Mouse (Mus musculus) heart, embryonic 14.5 days (tissue): ENCODE data around the gene Celsr2. TPM values are rescaled to one million over a fixed set of nuclear protein-coding genes. Genes with fewer than 3 reads are reported as not detected.

ENCODE experiments used
- ATAC-seq: fragments of 200-750 bp; cut with Nextera tagmentation; 2 replicates; pipeline ENCODE4 v1.8.0; 2017; ENCODE audit warnings: low read depth, moderate TSS enrichment; ENCODE audit not compliant: insufficient number of reproducible peaks, insufficient read depth, low FRiP score
- H3K27ac ChIP-seq, 2 experiments: fragments of 200-500 bp in 1 of 2; fragments of 300-500 bp in 1 of 2; sonication (generic) in 1 of 2; replicated peaks in 1 of 2; 2 replicates each; pipeline ENCODE4 v1.5.1; 2012 to 2014; ENCODE audit warnings: low read depth in 2 of 2, low read length in 2 of 2, control low read depth in 1 of 2, mild to moderate bottlenecking in 1 of 2, mixed read lengths in 1 of 2; ENCODE audit not compliant: control insufficient read depth in 1 of 2, insufficient read depth in 1 of 2
- H3K27me3 ChIP-seq: fragments of 300-500 bp; sonication (generic); 2 replicates; pipeline ENCODE4 v1.6.1; 2014; ENCODE audit warnings: mild to moderate bottlenecking, low read length, control low read depth; ENCODE audit not compliant: control insufficient read depth, insufficient read depth
- H3K36me3 ChIP-seq: fragments of 300-500 bp; sonication (generic); 2 replicates; pipeline ENCODE4 v1.6.1; 2014; ENCODE audit warnings: mild to moderate bottlenecking, control low read depth, low read length, mixed read lengths; ENCODE audit not compliant: control insufficient read depth, insufficient read depth
- H3K4me1 ChIP-seq, 2 experiments: fragments of 200-500 bp in 1 of 2; fragments of 300-500 bp in 1 of 2; sonication (generic) in 1 of 2; 2 replicates each; pipeline ENCODE4 v1.6.1; 2012 to 2014; ENCODE audit warnings: low read length in 2 of 2, control low read depth in 1 of 2, mixed read lengths in 1 of 2; ENCODE audit not compliant: control insufficient read depth in 2 of 2, insufficient read depth in 2 of 2
- H3K4me2 ChIP-seq: fragments of 300-500 bp; sonication (generic); 2 replicates; pipeline ENCODE4 v1.6.1; 2014; ENCODE audit warnings: mild to moderate bottlenecking, low read length
- H3K4me3 ChIP-seq, 2 experiments: fragments of 200-500 bp in 1 of 2; fragments of 300-500 bp in 1 of 2; sonication (generic) in 1 of 2; 2 replicates each; pipeline ENCODE4 v1.5.1; 2012 to 2014; ENCODE audit warnings: low read length in 2 of 2, mild to moderate bottlenecking in 2 of 2, control low read depth in 1 of 2, low read depth in 1 of 2, moderate library complexity in 1 of 2; ENCODE audit not compliant: control insufficient read depth in 1 of 2, insufficient read depth in 1 of 2
- H3K9ac ChIP-seq: fragments of 300-500 bp; sonication (generic); 2 replicates; pipeline ENCODE4 v1.6.1; 2014; ENCODE audit warnings: mild to moderate bottlenecking, low read length
- H3K9me3 ChIP-seq: fragments of 300-500 bp; sonication (generic); 2 replicates; pipeline ENCODE4 v1.6.1; 2016; ENCODE audit warnings: low read length, control low read depth; ENCODE audit not compliant: control insufficient read depth
- WGBS: fragments of 180-500 bp; shearing (Covaris S2); extraction: QIAGEN DNeasy Blood & Tissue Kit; methylation state at CpG from one replicate; pipeline ENCODE4 v1.1.7; 2014; 5-methylcytosine and 5-hydroxymethylcytosine counted together
- polyA plus RNA-seq: library from polyadenylated mRNA; unstranded; fragments of >200 nt; fragmentation: Nextera tagmentation; extraction: Ambion mirVana; gene quantifications from 2 replicates; pipeline ENCODE4 v1.2.1, GENCODE M21; 2014

Gene Celsr2
- polyA plus RNA-seq, 1 experiment from 2014 or later: 3.1 TPM

- ATAC-seq: no peak
- 62% methylated on average over 5 of the region's 5 CpGs for WGBS
- no peak overlapping the region for H3K4me2 ChIP-seq
- peak overlapping the region in 1 of 2 experiments; percentile 28; a peak in 1 of 4 replicates for H3K27ac ChIP-seq
- H3K9ac ChIP-seq: peak overlapping the region; percentile 25
- peaks cover 6% of the 10 kb centered on the region; the same call in 1 of the 2 replicates for H3K9me3 ChIP-seq
- peaks cover 3 to 9% of the 10 kb centered on the region in 2 experiments; a peak in 2 of 4 replicates for H3K4me1 ChIP-seq
- H3K4me3 ChIP-seq: no peak overlapping the region
- 0 out of 2 replicates have a peak, but pooled peaks cover 5% of the 10 kb centered on the region for H3K36me3 ChIP-seq
- H3K27me3 ChIP-seq: peaks cover 11% of the 10 kb centered on the region
Measured at GRCm38 (mm10) chr3:108411026-108411753, 4.2 kb downstream of the Celsr2 start.

GRCm38 (mm10) chr3:108410359-108410714, 5.0 kb downstream of the Celsr2 start:
- H3K9ac ChIP-seq: no peak overlapping the region
- WGBS: 49% methylated on average over 5 of the region's 5 CpGs
- H3K4me3 ChIP-seq: no peak overlapping the region
- 0 out of 2 replicates have a peak, but pooled peaks cover 5% of the 10 kb centered on the region for H3K36me3 ChIP-seq
- H3K9me3 ChIP-seq: peaks cover 6% of the 10 kb centered on the region; the same call in 1 of the 2 replicates
- peaks cover 9% of the 10 kb centered on the region; the same call in 1 of the 2 replicates for H3K27me3 ChIP-seq
- no peak overlapping the region for H3K4me2 ChIP-seq
- no peak overlapping the region for H3K27ac ChIP-seq
- H3K4me1 ChIP-seq: peaks cover 3 to 9% of the 10 kb centered on the region in 2 experiments; a peak in 2 of 4 replicates
- no peak for ATAC-seq

- H3K4me2 ChIP-seq: no peak overlapping the region
- 0 out of 2 replicates have a peak, but pooled peaks cover 5% of the 10 kb centered on the region for H3K36me3 ChIP-seq
- no peak overlapping the region for H3K4me3 ChIP-seq
- no peak overlapping the region for H3K9ac ChIP-seq
- ATAC-seq: no peak
- H3K9me3 ChIP-seq: peaks cover 6% of the 10 kb centered on the region; the same call in 1 of the 2 replicates
- H3K4me1 ChIP-seq: peaks cover 0 to 4% of the 10 kb centered on the region in 2 experiments; a peak in 2 of 4 replicates
- WGBS: 60% methylated on average over 8 of the region's 8 CpGs
- H3K27ac ChIP-seq: no peak overlapping the region
- H3K27me3 ChIP-seq: peaks cover 6% of the 10 kb centered on the region; the same call in 1 of the 2 replicates
Measured at GRCm38 (mm10) chr3:108409656-108410358, 5.5 kb downstream of the Celsr2 start.

GRCm38 (mm10) chr3:108408517-108409008, 6.8 kb downstream of the Celsr2 start:
- Histone ChIP-seq H3K4me1 (peaks cover 0 to 4% of the 10 kb centered on the region in 2 experiments; a peak in 2 of 4 replicates), H3K4me2 (no peak overlapping the region), H3K4me3 (no peak overlapping the region), H3K36me3 (0 out of 2 replicates have a peak, but pooled peaks cover 3% of the 10 kb centered on the region), H3K27ac (no peak overlapping the region), H3K9ac (no peak overlapping the region), H3K27me3 (0 out of 2 replicates have a peak, but pooled peaks cover 4% of the 10 kb centered on the region), H3K9me3 (peaks cover 4% of the 10 kb centered on the region; the same call in 1 of the 2 replicates)
- ATAC-seq: no peak
- WGBS: 84% methylated on average over 8 of the region's 8 CpGs

GRCm38 (mm10) chr3:108406306-108406885, 9.0 kb downstream of the Celsr2 start:
- H3K27ac ChIP-seq: no peak overlapping the region
- H3K36me3 ChIP-seq: no peaks in the 10 kb centered on the region
- H3K4me2 ChIP-seq: no peak overlapping the region
- ATAC-seq: no peak
- H3K27me3 ChIP-seq: 0 out of 2 replicates have a peak, but pooled peaks cover 4% of the 10 kb centered on the region
- no peak overlapping the region for H3K4me3 ChIP-seq
- no peaks in the 10 kb centered on the region for H3K9me3 ChIP-seq
- no peak overlapping the region for H3K9ac ChIP-seq
- peaks cover 0 to under 1% of the 10 kb centered on the region in 2 experiments; a peak in 2 of 4 replicates for H3K4me1 ChIP-seq
- 85% methylated on average over 24 of the region's 24 CpGs for WGBS

GRCm38 (mm10) chr3:108405536-108406305, 9.6 kb downstream of the Celsr2 start:
- 0 out of 2 replicates have a peak, but pooled peaks cover 4% of the 10 kb centered on the region for H3K27me3 ChIP-seq
- H3K27ac ChIP-seq: no peak overlapping the region
- H3K4me2 ChIP-seq: no peak overlapping the region
- no peak overlapping the region for H3K9ac ChIP-seq
- H3K4me1 ChIP-seq: no peaks in the 10 kb centered on the region; a peak in 1 of 4 replicates
- H3K36me3 ChIP-seq: no peaks in the 10 kb centered on the region
- no peaks in the 10 kb centered on the region for H3K9me3 ChIP-seq
- 43% methylated on average over 14 of the region's 14 CpGs for WGBS
- H3K4me3 ChIP-seq: no peak overlapping the region
- no peak for ATAC-seq
